Mouse (Mus musculus) E14TG2a.4 (cell line): ENCODE measurements around the gene Mical3.

Source experiments
- CTCF ChIP-seq: conservative IDR thresholded peaks from 2 replicates; pipeline ENCODE4 v1.5.1; 2014; ENCODE audit warnings: low read length
- NANOG ChIP-seq: IDR thresholded peaks from 2 replicates; pipeline ENCODE4 v1.6.1; 2014; ENCODE audit warnings: borderline replicate concordance, low read length, mixed read lengths
- POU5F1 ChIP-seq: IDR thresholded peaks from 2 replicates; pipeline ENCODE4 v1.6.1; 2014; ENCODE audit warnings: low read length, borderline replicate concordance

DNA sequence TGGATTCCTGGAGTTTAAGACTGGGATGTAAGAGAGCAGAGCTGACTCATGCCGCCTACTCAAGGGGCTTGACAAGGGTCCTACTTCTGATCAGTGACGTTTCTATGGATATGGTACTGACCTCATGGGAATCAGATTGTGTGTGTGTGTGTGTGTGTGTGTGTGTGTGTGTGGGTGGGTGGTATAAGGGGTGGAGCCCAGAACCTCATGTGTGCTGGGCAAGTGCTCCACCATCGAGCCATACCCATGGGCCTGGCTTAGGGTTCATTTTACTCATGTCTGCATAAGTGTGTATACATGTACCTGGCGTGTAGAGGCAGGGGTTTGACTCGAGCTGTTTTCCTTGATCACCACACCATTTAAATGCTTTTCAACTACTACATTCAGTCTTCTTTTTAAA is 186.8 kb downstream of the Mical3 start:
- TF ChIP-seq POU5F1, result no peak
- no peak for TF ChIP-seq CTCF
- TF ChIP-seq NANOG, result no peak
